Mouse (Mus musculus) forebrain, embryonic 12.5 days (tissue): ENCODE data around the gene Gpr37. TPM values are rescaled to one million over a fixed set of nuclear protein-coding genes. Genes with fewer than 3 reads are reported as not detected.

Experiments
- ATAC-seq: fragments of 200-750 bp; cut with Nextera tagmentation; 2 replicates; pipeline ENCODE4 v1.8.0; 2017; ENCODE audit warnings: moderate TSS enrichment; ENCODE audit not compliant: low FRiP score
- H3K27ac ChIP-seq: fragments of 300-500 bp; sonication (generic); 2 replicates; pipeline ENCODE4 v1.5.1; 2016; ENCODE audit warnings: mild to moderate bottlenecking
- H3K27me3 ChIP-seq: fragments of 300-500 bp; sonication (generic); 2 replicates; pipeline ENCODE4 v1.6.1; 2016; ENCODE audit warnings: mild to moderate bottlenecking
- H3K36me3 ChIP-seq: fragments of 300-500 bp; sonication (generic); replicated peaks from 2 replicates; pipeline ENCODE4 v1.6.1; 2016; ENCODE audit warnings: mild to moderate bottlenecking
- H3K4me1 ChIP-seq: fragments of 300-500 bp; sonication (generic); 2 replicates; pipeline ENCODE4 v1.6.1; 2016
- H3K4me2 ChIP-seq: fragments of 300-500 bp; sonication (generic); 2 replicates; pipeline ENCODE4 v1.6.1; 2016; ENCODE audit warnings: mild to moderate bottlenecking, moderate library complexity
- H3K4me3 ChIP-seq: fragments of 300-500 bp; sonication (generic); replicated peaks from 2 replicates; pipeline ENCODE4 v1.5.1; 2016; ENCODE audit warnings: mild to moderate bottlenecking
- H3K9ac ChIP-seq: fragments of 300-500 bp; sonication (generic); 2 replicates; pipeline ENCODE4 v1.6.1; 2016; ENCODE audit warnings: mild to moderate bottlenecking
- H3K9me3 ChIP-seq: fragments of 300-500 bp; sonication (generic); 2 replicates; pipeline ENCODE4 v1.6.1; 2016
- WGBS: fragments of 180-500 bp; shearing (Covaris S2); methylation state at CpG from one replicate; pipeline ENCODE4 v1.1.7; 2016; 5-methylcytosine and 5-hydroxymethylcytosine counted together
- polyA plus RNA-seq: library from polyadenylated mRNA; unstranded; fragments of >200 nt; fragmentation: Nextera tagmentation; extraction: Ambion mirVana; gene quantifications from 2 replicates; pipeline ENCODE4 v1.2.1, GENCODE M21; 2016

Gene Gpr37
- polyA plus RNA-seq, result 1.4 and 1.7 TPM in 2 replicates

DNA sequence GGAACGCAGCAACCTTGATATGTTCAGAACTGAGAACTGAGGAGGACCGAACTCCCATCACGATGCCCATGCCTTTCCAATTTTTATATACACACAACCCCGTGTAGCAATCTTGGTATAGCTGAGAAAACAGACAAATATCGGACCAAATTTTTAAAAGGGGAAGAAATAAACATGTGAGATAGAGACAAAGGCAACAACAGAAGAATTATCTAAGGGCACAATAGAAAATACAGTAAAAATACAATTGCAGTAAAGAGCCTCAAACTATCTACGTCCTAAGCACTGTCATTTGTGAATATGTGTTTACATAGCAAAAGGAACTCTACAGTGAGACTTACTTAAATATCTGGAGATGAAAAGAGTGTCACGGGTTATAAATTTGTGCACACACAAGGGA lies at the start of gene Gpr37:
Gene Gpr37 (minus strand): TSS at position 101 of the 400 bp plus-strand sequence.
- Histone ChIP-seq H3K9me3 (no peaks in the 10 kb centered on the region), H3K9ac (peak within 1 kb of the TSS; percentile 54), H3K4me1 (peaks cover 13% of the 10 kb centered on the region), H3K36me3 (no peaks in the 10 kb centered on the region), H3K27me3 (peaks cover 15% of the 10 kb centered on the region), H3K4me2 (peak within 1 kb of the TSS; percentile 88), H3K27ac (peak within 1 kb of the TSS; percentile 66), H3K4me3 (peak within 1 kb of the TSS; percentile 63)
- WGBS, result 40% methylated on average over 7 of the region's 7 CpGs
- peak; percentile 16; the same call in 1 of the 2 replicates for ATAC-seq

GRCm38 (mm10) chr6:25736533-25736932 lies 46.0 kb upstream of the Gpr37 start:
- no peak for ATAC-seq
- H3K36me3 ChIP-seq, result peaks cover under 1% of the 10 kb centered on the region; the same call in 1 of the 2 replicates
- H3K4me2 ChIP-seq, result no peak overlapping the region
- no peak overlapping the region for H3K4me3 ChIP-seq
- no peaks in the 10 kb centered on the region for H3K9me3 ChIP-seq
- H3K4me1 ChIP-seq, result no peaks in the 10 kb centered on the region
- no peak overlapping the region for H3K9ac ChIP-seq
- H3K27ac ChIP-seq, result no peak overlapping the region
- H3K27me3 ChIP-seq, result no peaks in the 10 kb centered on the region

DNA sequence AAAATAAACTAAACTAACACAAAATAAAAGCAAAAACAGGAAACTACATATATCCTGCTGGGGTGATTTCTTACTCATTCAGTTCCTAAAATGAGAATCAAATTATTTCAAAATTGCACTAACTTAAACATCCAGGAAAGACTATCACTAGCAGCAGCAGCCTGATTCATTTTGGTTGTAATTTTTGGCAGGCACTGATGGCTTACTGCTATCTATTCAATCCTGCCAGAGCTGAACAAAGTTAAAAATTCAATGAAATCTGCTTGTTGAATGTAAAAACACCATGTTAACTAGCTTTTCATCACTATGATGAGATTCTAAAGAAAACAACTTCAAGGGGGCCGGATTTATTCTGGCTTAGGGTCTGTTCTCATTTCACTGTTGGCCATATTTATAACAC lies 36.0 kb upstream of the Gpr37 start:
- H3K4me1 ChIP-seq, result no peaks in the 10 kb centered on the region
- WGBS, result 91% methylated on average over 1 of the region's 1 CpGs

GRCm38 (mm10) chr6:25710601-25711000 lies 20.1 kb upstream of the Gpr37 start:
- Histone ChIP-seq H3K9me3 (no peaks in the 10 kb centered on the region), H3K4me2 (no peak overlapping the region), H3K4me3 (no peak overlapping the region), H3K9ac (no peak overlapping the region), H3K27me3 (no peaks in the 10 kb centered on the region), H3K36me3 (no peaks in the 10 kb centered on the region), H3K4me1 (no peaks in the 10 kb centered on the region), H3K27ac (no peak overlapping the region)
- no peak for ATAC-seq
- 44% methylated on average over 2 of the region's 2 CpGs for WGBS

More for the DNA sequence above, 36.0 kb upstream of the Gpr37 start:
- H3K27ac ChIP-seq, result no peak overlapping the region
- H3K36me3 ChIP-seq, result no peaks in the 10 kb centered on the region
- ATAC-seq, result no peak
- H3K9ac ChIP-seq, result no peak overlapping the region
- H3K9me3 ChIP-seq, result no peaks in the 10 kb centered on the region
- H3K4me3 ChIP-seq, result no peak overlapping the region
- no peaks in the 10 kb centered on the region for H3K27me3 ChIP-seq
- no peak overlapping the region for H3K4me2 ChIP-seq

DNA sequence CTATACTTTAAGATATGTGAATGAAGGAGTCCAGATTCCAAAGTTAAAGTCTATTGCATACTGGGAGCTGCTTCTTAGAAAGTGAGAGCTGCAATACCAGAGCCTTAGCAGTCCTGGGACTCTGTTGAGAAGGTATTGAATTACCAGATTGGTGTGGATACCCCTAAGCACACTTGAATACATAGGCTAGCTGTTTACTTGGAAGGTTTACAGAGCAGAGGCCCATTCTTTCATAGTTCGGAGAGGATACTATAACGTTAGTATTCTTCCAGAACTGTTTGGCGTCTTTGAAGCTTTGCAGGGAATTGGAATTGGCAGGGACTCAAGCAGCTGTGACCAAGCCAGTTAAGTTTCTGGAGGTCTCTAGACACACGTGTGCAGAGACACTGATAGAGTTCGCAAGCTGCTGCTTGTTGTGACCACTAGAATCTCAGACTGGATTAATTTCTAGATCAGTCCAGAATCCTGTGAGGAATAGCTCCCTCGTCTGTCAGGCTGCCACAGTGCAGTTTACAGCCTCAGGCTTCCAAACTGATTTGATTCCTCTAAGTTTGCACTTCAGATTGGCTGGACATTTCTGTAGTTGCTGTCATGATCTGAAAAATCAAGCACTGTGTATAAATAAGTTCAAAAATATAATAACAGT lies 18.8 kb upstream of the Gpr37 start:
- Histone ChIP-seq H3K36me3 (no peaks in the 10 kb centered on the region), H3K4me3 (no peak overlapping the region), H3K4me1 (no peaks in the 10 kb centered on the region), H3K4me2 (no peak overlapping the region), H3K27ac (no peak overlapping the region), H3K27me3 (no peaks in the 10 kb centered on the region), H3K9me3 (no peaks in the 10 kb centered on the region), H3K9ac (no peak overlapping the region)
- WGBS, result 50% methylated on average over 6 of the region's 6 CpGs
- peak; percentile 61; the same call in 1 of the 2 replicates for ATAC-seq

GRCm38 (mm10) chr6:25699956-25700355 lies 9.4 kb upstream of the Gpr37 start:
- ATAC-seq, result no peak
- WGBS, result 56% methylated on average over 2 of the region's 2 CpGs
- Histone ChIP-seq H3K9ac (no peak overlapping the region), H3K4me2 (no peak overlapping the region), H3K27me3 (no peaks in the 10 kb centered on the region), H3K4me1 (no peaks in the 10 kb centered on the region), H3K4me3 (no peak overlapping the region), H3K36me3 (no peaks in the 10 kb centered on the region), H3K9me3 (no peaks in the 10 kb centered on the region), H3K27ac (no peak overlapping the region)

GRCm38 (mm10) chr6:25690284-25690605 lies 284 bp downstream of the Gpr37 start:
- peak overlapping the region; percentile 54 for H3K9ac ChIP-seq
- WGBS, result 3% methylated on average over 5 of the region's 5 CpGs
- peak overlapping the region; percentile 63 for H3K4me3 ChIP-seq
- peaks cover 15% of the 10 kb centered on the region for H3K27me3 ChIP-seq
- no peaks in the 10 kb centered on the region for H3K9me3 ChIP-seq
- H3K36me3 ChIP-seq, result no peaks in the 10 kb centered on the region
- peak overlapping the region; percentile 88 for H3K4me2 ChIP-seq
- H3K4me1 ChIP-seq, result peaks cover 13% of the 10 kb centered on the region
- H3K27ac ChIP-seq, result peak overlapping the region; percentile 66; the same call in 1 of the 2 replicates
- peak; percentile 82 for ATAC-seq

DNA sequence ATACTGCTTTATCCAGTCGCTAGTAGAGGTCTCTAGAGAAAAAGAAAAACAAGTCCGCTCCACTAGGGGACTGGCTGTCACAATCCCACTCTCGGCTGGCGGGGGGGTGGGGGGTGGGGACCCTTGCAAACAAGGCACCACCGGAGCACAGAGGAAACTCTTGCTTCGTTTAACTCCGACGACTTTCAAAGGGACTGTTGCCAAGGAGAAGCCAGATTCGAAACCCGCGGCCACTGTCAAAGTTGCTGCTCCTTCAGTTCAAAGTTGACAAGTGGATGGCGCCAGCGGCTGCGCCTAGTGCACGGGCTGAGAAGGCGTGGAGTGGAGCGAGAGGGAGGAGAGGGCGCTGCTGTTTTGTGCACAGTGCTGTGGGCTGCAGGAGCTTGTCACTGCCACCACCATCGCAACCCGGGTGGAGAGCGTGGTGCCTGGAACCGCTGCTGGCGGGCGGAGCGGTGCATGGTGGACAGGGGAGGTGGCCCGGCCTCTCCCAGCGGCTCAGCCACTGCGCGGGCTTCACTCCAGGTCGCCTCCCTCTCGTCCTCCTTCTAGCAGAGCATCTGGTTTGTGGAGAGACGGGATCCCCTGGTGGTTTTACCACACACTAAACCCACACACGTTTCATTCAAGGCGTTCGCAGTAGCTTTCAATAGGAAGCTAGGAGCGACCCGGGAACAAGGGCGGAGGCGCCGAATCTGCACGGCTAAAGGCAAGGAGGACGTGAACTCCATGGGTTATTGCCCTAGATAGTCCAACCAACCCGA lies 827 bp downstream of the Gpr37 start:
- ATAC-seq, result peak; percentile 90
- peak overlapping the region; percentile 54 for H3K9ac ChIP-seq
- H3K4me2 ChIP-seq, result peak overlapping the region; percentile 88
- peak overlapping the region; percentile 66 for H3K27ac ChIP-seq
- peaks cover 13% of the 10 kb centered on the region for H3K4me1 ChIP-seq
- H3K27me3 ChIP-seq, result peaks cover 15% of the 10 kb centered on the region
- no peaks in the 10 kb centered on the region for H3K9me3 ChIP-seq
- H3K4me3 ChIP-seq, result peak overlapping the region; percentile 63
- WGBS, result 0% methylated on average over 42 of the region's 43 CpGs
- H3K36me3 ChIP-seq, result no peaks in the 10 kb centered on the region

- H3K4me1 ChIP-seq, result peaks cover 13% of the 10 kb centered on the region
Measured at GRCm38 (mm10) chr6:25688927-25689519, 1.5 kb downstream of the Gpr37 start.

DNA sequence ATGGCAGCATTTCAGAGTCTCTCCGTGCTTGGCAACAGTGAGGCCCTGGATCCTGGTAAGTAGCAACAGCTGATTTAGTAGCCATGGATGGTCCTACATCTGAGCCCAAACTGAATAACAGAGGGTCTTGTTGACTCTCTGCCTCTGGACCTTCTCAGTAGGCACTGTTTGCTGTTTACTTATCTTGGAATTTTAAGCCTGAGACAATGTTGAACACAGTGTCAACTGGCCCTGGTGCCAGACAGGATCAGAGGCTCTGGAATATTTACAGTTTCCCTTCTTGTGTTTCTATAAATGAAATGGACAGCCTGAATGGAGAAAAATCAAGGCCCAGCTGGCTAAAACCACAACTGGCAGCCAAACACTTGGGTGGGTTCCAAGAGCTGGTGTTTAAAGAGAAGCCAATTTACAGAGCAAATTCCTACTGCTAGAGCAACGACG lies 3.7 kb downstream of the Gpr37 start:
- Histone ChIP-seq H3K36me3 (no peaks in the 10 kb centered on the region), H3K27me3 (peaks cover 15% of the 10 kb centered on the region), H3K4me1 (peaks cover 13% of the 10 kb centered on the region), H3K9me3 (no peaks in the 10 kb centered on the region), H3K4me2 (no peak overlapping the region), H3K9ac (no peak overlapping the region), H3K27ac (no peak overlapping the region), H3K4me3 (no peak overlapping the region)
- ATAC-seq, result no peak
- 67% methylated on average over 3 of the region's 3 CpGs for WGBS

More at GRCm38 (mm10) chr6:25688927-25689519, 1.5 kb downstream of the Gpr37 start:
- peak; percentile 58 for ATAC-seq
- Histone ChIP-seq H3K27ac (no peak overlapping the region), H3K9ac (peak overlapping the region; percentile 54), H3K4me3 (peak overlapping the region; percentile 63), H3K4me2 (peak overlapping the region; percentile 88), H3K9me3 (no peaks in the 10 kb centered on the region), H3K27me3 (peaks cover 15% of the 10 kb centered on the region), H3K36me3 (no peaks in the 10 kb centered on the region)
- under 1% methylated on average over 25 of the region's 25 CpGs for WGBS

DNA sequence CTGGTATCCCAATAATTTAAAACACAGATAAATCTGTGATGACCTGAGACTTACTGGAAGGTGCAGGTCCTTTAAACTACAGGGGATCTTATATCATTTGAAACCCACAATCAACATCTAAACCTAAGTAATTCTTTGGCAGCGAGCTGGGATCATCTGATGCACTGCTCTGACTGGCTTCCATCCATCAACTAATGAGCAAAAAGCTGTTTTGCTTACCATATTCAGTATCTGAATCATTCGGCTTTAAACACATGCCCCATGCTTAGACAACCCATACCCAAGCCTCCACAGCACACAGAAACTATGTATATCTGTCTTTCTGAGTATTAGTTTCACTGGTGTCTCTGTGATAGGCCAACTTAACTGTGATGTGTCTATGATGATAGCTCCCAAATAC lies 6.1 kb downstream of the Gpr37 start:
- H3K9me3 ChIP-seq, result no peaks in the 10 kb centered on the region
- no peak overlapping the region for H3K4me3 ChIP-seq
- H3K36me3 ChIP-seq, result no peaks in the 10 kb centered on the region
- WGBS, result 89% methylated on average over 2 of the region's 2 CpGs
- H3K4me1 ChIP-seq, result peaks cover 10% of the 10 kb centered on the region
- no peak overlapping the region for H3K9ac ChIP-seq
- H3K27me3 ChIP-seq, result peaks cover 15% of the 10 kb centered on the region
- ATAC-seq, result no peak
- H3K27ac ChIP-seq, result no peak overlapping the region
- H3K4me2 ChIP-seq, result no peak overlapping the region

DNA sequence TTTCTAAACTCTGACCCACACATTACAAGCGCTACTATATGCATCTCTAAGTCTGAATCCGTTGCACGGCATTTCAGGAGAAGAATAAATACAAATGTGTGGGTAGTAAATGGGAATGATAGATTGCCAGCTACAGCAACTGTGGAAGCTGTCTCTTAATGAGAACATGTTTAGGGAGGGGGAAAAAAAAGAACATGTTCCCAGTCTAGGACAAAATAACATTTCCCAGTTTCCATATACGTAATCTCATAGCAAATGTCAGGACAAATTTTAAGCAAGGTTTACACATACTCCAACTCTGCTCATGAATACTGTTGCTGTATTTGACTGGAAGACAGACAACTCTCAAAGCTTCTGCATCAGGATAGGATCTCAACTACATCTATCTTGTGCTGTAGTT lies 15.4 kb downstream of the Gpr37 start:
- H3K27me3 ChIP-seq, result no peaks in the 10 kb centered on the region
- WGBS, result 96% methylated on average over 4 of the region's 4 CpGs

More for the DNA sequence above, 15.4 kb downstream of the Gpr37 start:
- no peaks in the 10 kb centered on the region for H3K36me3 ChIP-seq
- H3K4me1 ChIP-seq, result no peaks in the 10 kb centered on the region
- H3K4me2 ChIP-seq, result no peak overlapping the region
- no peak overlapping the region for H3K4me3 ChIP-seq
- no peaks in the 10 kb centered on the region for H3K9me3 ChIP-seq
- H3K9ac ChIP-seq, result no peak overlapping the region
- H3K27ac ChIP-seq, result no peak overlapping the region
- no peak for ATAC-seq
